Mouse (Mus musculus) lung, adult 2 months (tissue): ENCODE data around the gene Stx19.

ENCODE experiments used
- CTCF ChIP-seq: fragments of 200-500 bp; IDR thresholded peaks from 2 replicates; pipeline ENCODE4 v1.5.1; 2011; ENCODE audit warnings: mild to moderate bottlenecking, low read length, control low read depth; ENCODE audit not compliant: insufficient read depth
- POLR2A ChIP-seq: fragments of 200-500 bp; IDR thresholded peaks from 2 replicates; pipeline ENCODE4 v1.6.1; 2011; ENCODE audit warnings: low read depth, mild to moderate bottlenecking, control low read depth, low read length, borderline replicate concordance; ENCODE audit errors: extremely low read depth

DNA sequence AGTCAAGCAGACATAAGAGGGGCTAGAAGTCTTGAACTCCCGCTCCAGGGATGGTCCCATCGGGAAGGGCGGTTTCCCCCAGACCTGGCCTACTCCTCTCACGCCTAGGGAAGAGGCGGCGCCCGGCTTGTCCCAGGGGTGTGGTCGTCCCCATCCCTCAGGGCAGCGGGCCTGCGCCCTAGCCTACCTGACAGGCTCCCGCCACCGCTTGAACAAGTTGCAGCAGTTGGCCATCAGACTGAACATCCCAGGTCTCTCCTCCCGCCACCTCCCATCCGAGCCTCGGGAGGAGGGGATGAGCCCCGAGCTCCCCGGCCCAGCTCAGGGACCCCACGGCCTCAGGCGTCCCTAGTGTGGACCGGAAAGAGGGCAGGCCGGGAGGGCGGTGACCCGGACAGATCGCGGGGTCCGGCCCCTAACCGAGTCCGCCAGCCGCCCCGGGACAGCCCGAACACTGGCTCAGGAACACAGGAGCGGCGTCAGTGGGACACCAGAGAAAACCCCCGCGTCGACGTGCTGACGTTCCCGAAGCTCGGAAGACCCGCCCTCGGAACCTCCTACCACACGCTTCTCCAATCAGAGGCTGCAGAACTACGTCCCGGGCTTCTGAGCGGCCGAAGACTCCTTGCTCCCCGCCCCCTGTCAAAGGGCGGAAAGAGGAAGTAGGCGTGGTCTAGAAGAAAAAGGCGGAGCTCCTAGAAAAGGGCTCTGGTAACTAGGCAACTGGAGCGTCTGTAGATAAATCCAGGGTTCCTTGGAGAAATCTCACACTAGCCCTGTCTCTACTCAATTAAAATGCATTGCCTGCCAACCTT lies 32.2 kb downstream of the Stx19 start, which contains the start of gene Arl13b:
- TF ChIP-seq CTCF (no peak), POLR2A (peak; percentile 82; the same call in 1 of the 2 replicates)
